Mouse (Mus musculus): ENCODE data around the gene Cd2bp2. TPM values are rescaled to one million over a fixed set of nuclear protein-coding genes. Genes with fewer than 3 reads are reported as not detected.
A peak's percentile ranks its signal among the peaks of the same experiment; 100 is the strongest.
"Not testable (repeated sequence)": the region's sequence is repeated elsewhere in the genome, so short reads cannot be mapped to it uniquely, and the experiment has no call there.

The Cd2bp2 gene
- polyA plus RNA-seq, 1 experiment from 2014 or later: 114 TPM

DNA sequence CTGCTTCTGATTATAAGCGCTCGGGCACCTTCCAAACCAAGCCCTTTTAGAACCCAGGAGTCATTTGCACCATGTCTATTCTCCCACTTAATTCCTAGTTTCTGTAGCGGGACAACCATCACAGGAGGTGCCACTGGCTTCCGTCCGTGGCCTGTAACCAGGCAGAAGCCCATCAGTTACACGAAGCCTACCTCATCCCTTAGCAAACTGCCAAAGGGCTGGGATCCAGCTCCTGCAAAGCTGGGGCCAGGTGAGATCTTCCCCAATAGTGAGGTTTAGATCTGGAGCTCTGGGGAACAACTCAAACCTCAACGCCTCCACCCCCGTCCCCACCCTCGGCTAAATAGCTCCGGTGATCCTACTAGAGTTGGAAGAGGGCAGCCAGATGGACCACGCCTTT is 634 bp upstream of the Cd2bp2 start:
- Histone ChIP-seq H3K27me3 (ENCODE audit: poor library complexity, severe bottlenecking) (no peaks in the 10 kb centered on the region), H3K36me3 (replicated peaks) (peaks cover 84% of the 10 kb centered on the region), H3K4me1 (peaks cover 33% of the 10 kb centered on the region), H3K4me3 (peak overlapping the region; percentile 86), H3K9me3 (no peaks in the 10 kb centered on the region), H3K27ac (peak overlapping the region; percentile 93)
- no peak for DNase-seq (ENCODE audit: extremely low spot score, low spot score)
- WGBS: 61% methylated on average over 11 of the region's 11 CpGs

DNA sequence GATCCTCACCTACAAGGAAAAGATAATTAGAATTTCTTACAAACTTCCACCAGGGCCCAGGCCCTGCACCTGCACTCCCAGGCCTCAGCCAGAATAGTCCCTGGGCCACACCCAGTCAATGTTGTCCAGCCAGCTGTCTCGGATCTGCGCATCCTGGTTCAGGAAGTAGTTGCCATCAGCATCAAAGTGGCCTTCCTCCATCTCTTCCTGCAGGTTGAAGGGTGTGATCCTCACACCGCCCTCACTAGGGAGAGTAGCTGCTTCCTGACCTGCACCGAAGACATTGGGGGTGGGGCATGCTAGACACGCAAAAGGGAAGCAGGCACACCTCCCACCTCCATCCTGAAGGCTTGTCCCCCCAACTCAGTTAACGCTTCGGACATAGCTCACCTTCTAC is 1.2 kb downstream of the Cd2bp2 start:
- Histone ChIP-seq H3K27me3 (ENCODE audit: poor library complexity, severe bottlenecking) (no peaks in the 10 kb centered on the region), H3K9me3 (no peaks in the 10 kb centered on the region), H3K4me3 (peak overlapping the region; percentile 86), H3K36me3 (replicated peaks) (peaks cover 78% of the 10 kb centered on the region), H3K4me1 (peaks cover 33% of the 10 kb centered on the region), H3K27ac (peak overlapping the region; percentile 93)
- 84% methylated on average over 7 of the region's 7 CpGs for WGBS
- no peak for DNase-seq (ENCODE audit: extremely low spot score, low spot score)

DNA sequence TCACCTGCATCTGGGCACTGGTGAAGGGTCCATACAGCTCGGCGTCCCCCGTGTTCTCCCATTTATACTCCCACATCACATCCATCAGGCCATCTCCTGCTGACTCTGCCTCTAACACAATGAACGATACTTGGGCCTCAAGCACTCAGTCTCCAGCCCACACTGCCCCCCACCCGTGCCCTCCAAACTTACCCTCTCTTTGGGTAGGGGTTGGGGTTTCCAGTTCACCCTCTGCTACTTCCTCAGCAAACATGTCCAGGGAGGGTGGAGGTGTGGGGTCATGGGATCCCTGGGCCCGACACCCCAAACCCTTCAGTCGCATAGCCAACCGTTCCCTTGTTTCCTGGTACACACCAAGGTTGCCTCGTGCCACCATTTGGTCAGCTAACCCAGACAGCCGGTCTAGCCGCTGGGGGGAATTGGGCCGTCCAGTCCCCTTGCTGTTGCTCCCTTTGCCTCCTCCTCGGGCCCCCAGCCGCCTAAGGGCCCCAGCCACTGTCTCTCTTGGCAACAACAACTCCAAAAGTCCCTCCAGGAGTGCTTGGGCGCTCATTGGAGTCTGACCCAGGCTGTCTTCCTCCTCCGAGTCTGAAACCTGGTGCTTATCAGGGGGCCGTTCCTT is 1.7 kb downstream of the Cd2bp2 start:
- Histone ChIP-seq H3K27ac (peak overlapping the region; percentile 93), H3K27me3 (ENCODE audit: poor library complexity, severe bottlenecking) (no peaks in the 10 kb centered on the region), H3K36me3 (replicated peaks) (peaks cover 73% of the 10 kb centered on the region), H3K4me1 (peaks cover 33% of the 10 kb centered on the region), H3K4me3 (peak overlapping the region; percentile 86), H3K9me3 (no peaks in the 10 kb centered on the region)
- 94% methylated on average over 17 of the region's 17 CpGs for WGBS
- no peak for DNase-seq (ENCODE audit: extremely low spot score, low spot score)

DNA sequence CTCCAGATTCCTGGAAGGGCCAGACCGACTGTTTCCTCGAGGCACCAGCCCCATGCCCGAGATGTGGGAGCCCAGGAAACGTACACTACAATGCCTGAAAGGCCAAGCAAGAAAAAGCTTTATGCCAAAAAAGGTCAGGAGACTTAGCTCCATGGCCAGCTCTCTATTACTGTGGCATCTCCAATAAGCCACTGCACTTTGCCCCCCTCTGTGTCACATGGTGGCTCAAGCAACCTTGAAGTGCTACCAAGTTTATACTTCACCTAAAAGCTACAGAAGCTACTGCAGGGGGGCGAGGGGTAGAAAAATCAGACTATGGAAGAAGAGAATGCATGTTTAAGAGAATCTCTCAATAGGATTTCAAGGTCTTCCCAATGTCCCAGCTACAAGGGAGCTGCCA is 2.9 kb downstream of the Cd2bp2 start:
- Histone ChIP-seq H3K27ac (no peak overlapping the region), H3K36me3 (replicated peaks) (peaks cover 62% of the 10 kb centered on the region), H3K4me3 (peak overlapping the region; percentile 5; the same call in 1 of the 2 replicates), H3K4me1 (peaks cover 33% of the 10 kb centered on the region), H3K9me3 (no peaks in the 10 kb centered on the region), H3K27me3 (ENCODE audit: poor library complexity, severe bottlenecking) (no peaks in the 10 kb centered on the region)
- WGBS: 95% methylated on average over 5 of the region's 5 CpGs
- no peak for DNase-seq (ENCODE audit: extremely low spot score, low spot score)

DNA sequence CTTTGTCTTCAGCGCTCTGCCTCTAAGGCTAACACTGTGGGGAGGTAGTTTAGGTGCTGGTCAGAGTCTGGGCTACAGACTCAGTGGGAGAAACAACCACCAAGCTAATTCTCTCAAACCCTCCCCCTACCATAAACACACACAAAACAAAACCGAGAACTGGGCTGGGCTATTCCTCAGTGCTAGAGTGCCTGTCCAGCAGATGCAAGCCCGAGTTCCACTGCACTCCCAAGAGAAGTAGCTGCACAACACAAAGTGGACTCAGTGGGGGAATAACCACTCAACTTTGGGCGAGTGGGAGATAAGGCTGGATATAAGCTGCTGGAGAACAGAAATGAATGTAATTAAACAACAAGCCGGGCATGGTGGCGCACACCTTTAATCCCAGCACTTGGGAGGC is 5.2 kb downstream of the Cd2bp2 start:
- Histone ChIP-seq H3K27me3 (ENCODE audit: poor library complexity, severe bottlenecking) (no peaks in the 10 kb centered on the region), H3K4me3 (no peak overlapping the region), H3K4me1 (peaks cover 20% of the 10 kb centered on the region), H3K9me3 (no peaks in the 10 kb centered on the region), H3K36me3 (replicated peaks) (peaks cover 47% of the 10 kb centered on the region), H3K27ac (no peak overlapping the region)
- 86% methylated on average over 6 of the region's 6 CpGs for WGBS
- DNase-seq (ENCODE audit: extremely low spot score, low spot score): no peak

DNA sequence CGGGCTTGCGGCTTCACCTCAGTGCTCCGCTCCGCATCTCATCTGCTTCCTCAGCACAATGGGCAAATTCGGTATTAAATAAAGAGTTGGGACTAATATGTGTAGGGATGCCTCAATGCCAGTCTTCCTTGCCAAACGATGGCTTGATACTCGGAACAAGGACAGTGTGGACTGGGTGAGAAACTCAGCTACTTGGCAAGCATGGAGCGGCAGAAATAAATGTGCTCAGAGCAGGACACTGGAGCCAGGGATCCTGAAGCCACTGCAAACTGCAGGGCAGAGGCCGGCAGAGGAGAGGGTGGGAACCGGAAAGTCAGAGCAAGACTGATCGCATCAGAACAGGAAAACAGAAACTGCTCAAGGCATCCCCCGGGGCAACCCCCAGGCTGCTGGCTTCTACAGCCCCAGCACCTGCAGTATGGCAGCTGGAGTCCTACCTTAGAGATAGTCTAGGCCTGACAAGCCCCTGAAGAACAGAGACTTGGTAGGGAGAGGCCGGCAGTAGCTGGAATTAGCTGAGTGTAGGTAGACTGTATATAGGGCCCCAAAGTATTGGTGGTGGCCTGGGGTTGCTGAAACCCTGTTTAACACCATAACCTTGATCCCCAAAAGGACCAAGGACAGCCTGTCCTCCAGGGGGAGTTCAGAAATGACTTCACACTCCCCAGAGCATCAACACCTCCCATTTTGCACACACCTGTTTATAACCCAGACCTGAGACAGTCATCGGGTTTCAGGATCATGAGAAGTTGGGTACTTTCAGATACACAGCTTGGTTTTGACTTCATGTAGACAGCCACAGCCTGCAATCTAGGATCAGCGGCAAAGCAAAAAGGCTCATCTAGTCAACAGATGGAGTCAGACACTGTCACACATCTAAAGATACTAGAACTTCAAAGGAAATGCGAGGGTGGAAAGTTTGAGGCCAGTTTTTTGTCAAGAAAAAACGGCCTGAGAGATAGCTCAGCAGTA is 7.3 kb downstream of the Cd2bp2 start:
- 0 out of 2 replicates have a peak, but pooled peaks cover 2% of the 10 kb centered on the region for H3K4me1 ChIP-seq
- H3K27me3 ChIP-seq (ENCODE audit: poor library complexity, severe bottlenecking): no peaks in the 10 kb centered on the region
- DNase-seq (ENCODE audit: extremely low spot score, low spot score): no peak
- H3K36me3 ChIP-seq (replicated peaks): peaks cover 34% of the 10 kb centered on the region
- no peaks in the 10 kb centered on the region for H3K9me3 ChIP-seq
- 89% methylated on average over 17 of the region's 17 CpGs for WGBS
- H3K27ac ChIP-seq: no peak overlapping the region
- H3K4me3 ChIP-seq: no peak overlapping the region

DNA sequence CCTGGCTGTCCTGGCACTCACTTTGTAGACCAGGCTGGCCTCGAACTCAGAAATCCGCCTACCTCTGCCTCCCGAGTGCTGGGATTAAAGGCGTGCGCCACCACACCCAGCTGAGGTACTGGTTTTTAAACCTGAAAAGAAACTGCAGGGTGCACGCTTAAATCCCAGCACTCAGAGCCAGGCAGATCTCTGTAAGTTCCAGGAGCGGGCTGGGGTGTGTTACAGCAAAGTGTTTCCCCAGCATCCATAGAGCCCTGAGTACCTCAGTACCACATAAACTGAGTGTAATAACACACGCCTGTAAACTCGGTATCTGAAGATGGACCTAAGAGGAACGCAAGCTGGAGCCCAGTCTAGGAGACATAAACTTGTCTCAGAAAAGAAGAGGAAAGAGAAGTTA is 8.5 kb downstream of the Cd2bp2 start:
- H3K9me3 ChIP-seq: no peaks in the 10 kb centered on the region
- H3K4me3 ChIP-seq: no peak overlapping the region
- H3K36me3 ChIP-seq (replicated peaks): peaks cover 21% of the 10 kb centered on the region
- WGBS: 72% methylated on average over 10 of the region's 10 CpGs
- H3K4me1 ChIP-seq: no peaks in the 10 kb centered on the region
- H3K27me3 ChIP-seq (ENCODE audit: poor library complexity, severe bottlenecking): no peaks in the 10 kb centered on the region
- no peak overlapping the region for H3K27ac ChIP-seq
- no peak for DNase-seq (ENCODE audit: extremely low spot score, low spot score)

DNA sequence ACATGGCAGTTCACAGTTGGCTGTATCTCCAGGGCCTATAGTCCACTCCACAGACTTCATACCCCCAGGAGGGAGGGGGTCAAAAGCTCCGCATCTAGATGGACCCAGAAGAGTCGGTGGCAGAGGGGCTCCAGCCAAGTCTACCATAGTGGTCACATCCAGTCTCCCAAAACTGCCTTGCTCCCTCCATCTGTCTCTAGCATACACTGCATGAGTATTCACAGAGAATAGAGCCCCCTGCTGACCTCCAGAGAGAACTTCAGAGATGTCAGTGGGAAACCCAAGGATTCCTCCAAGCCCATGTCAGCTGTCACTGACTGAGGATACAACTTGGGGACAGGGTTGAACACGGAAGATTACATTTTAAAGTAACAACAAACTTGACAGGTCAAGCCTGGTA is 10.2 kb downstream of the Cd2bp2 start:
- no peak overlapping the region for H3K4me3 ChIP-seq
- H3K27ac ChIP-seq: no peak overlapping the region
- WGBS: 62% methylated on average over 3 of the region's 3 CpGs
- no peaks in the 10 kb centered on the region for H3K27me3 ChIP-seq (ENCODE audit: poor library complexity, severe bottlenecking)
- no peaks in the 10 kb centered on the region for H3K4me1 ChIP-seq
- no peak for DNase-seq (ENCODE audit: extremely low spot score, low spot score)
- H3K9me3 ChIP-seq: no peaks in the 10 kb centered on the region
- H3K36me3 ChIP-seq (replicated peaks): peaks cover 4% of the 10 kb centered on the region

DNA sequence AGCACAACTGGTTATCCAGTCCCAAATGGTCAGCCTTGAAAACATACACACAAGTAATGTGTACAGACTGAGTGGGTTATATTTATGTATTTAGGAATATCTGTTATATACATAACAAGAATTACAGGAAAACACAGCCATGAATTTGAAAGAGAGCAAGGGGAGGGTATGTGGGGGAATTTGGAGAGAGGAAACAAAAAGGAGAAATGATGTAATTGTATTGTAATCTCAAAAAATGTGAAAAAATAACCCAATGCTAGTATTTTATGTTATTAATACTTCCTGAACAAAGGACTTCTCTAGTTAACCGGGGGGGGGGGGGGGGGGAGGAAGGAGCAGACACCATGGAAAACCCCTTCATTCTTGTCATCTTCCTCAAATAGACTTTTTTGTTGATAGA is 11.1 kb downstream of the Cd2bp2 start:
- no peaks in the 10 kb centered on the region for H3K4me1 ChIP-seq
- H3K27me3 ChIP-seq (ENCODE audit: poor library complexity, severe bottlenecking): no peaks in the 10 kb centered on the region
- DNase-seq (ENCODE audit: extremely low spot score, low spot score): no peak
- no peaks in the 10 kb centered on the region for H3K9me3 ChIP-seq
- H3K27ac ChIP-seq: no peak overlapping the region
- no peaks in the 10 kb centered on the region for H3K36me3 ChIP-seq (replicated peaks)
- WGBS: 50% methylated on average over 1 of the region's 1 CpGs
- no peak overlapping the region for H3K4me3 ChIP-seq

DNA sequence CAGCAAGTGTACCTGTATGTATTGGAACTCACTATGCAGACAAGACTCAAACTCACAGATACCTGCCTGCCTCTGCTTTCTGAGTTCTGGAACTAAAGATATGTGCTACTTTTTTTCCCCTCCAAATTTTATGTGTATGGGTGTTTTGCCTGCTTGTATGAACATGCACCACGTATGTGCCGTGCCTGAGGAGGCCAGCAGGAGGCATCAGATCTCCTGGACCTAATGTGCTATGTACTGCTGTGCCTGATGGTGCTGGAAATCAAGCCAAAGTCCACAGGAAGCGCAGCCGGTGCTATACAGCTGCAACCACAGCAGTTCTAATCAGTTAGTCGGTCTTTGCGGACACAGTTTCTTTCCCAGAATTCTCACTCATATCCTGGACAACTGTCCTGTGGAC is 12.0 kb downstream of the Cd2bp2 start:
- no peaks in the 10 kb centered on the region for H3K4me1 ChIP-seq
- H3K4me3 ChIP-seq: no peak overlapping the region
- no peaks in the 10 kb centered on the region for H3K9me3 ChIP-seq
- no peaks in the 10 kb centered on the region for H3K27me3 ChIP-seq (ENCODE audit: poor library complexity, severe bottlenecking)
- no peaks in the 10 kb centered on the region for H3K36me3 ChIP-seq (replicated peaks)
- no peak overlapping the region for H3K27ac ChIP-seq
- no peak for DNase-seq (ENCODE audit: extremely low spot score, low spot score)
- WGBS: 83% methylated on average over 6 of the region's 6 CpGs

DNA sequence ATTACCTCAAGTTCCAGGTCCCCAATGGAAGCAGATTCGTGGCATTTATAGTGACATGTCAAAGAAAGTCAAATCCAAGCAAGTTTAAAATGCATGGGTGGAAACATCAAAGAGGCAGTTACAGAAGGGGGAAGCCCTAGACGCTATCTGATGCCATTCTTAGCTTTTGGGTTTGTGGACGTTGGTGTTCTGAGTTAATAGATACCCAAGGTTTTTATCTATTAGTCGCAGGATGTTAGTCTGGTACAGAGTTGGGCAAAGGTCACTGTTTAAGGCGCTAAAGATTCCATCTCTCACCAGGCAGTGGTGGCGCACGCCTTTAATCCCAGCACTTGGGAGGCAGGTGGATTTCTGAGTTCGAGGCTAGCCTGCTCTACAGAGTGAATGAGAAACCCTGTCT is 12.5 kb downstream of the Cd2bp2 start:
- H3K4me3 ChIP-seq: no peak overlapping the region
- H3K36me3 ChIP-seq (replicated peaks): no peaks in the 10 kb centered on the region
- no peak for DNase-seq (ENCODE audit: extremely low spot score, low spot score)
- H3K27me3 ChIP-seq (ENCODE audit: poor library complexity, severe bottlenecking): no peaks in the 10 kb centered on the region
- H3K9me3 ChIP-seq: no peaks in the 10 kb centered on the region
- WGBS: 85% methylated on average over 8 of the region's 8 CpGs
- H3K4me1 ChIP-seq: no peaks in the 10 kb centered on the region
- no peak overlapping the region for H3K27ac ChIP-seq

DNA sequence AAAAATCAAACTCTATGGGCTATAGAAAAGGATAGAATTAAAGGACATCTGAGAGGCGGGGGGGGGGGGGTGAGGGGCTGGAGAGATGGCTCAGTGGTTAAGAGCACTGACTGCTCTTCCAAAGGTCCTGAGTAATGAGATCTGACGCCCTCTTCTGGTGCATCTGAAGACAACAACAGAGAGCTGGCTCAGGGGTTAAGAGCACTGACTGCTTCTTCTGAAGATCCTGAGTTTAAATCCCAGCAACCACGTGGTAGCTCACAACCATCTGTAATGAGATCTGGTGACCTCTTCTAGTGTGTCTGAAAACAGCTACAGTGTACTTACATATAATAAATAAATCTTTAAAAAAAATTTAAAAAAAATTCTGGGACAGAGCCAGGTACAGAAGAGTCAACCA is 14.1 kb downstream of the Cd2bp2 start:
- DNase-seq (ENCODE audit: extremely low spot score, low spot score); H3K27ac ChIP-seq; H3K27me3 ChIP-seq (ENCODE audit: poor library complexity, severe bottlenecking); H3K4me3 ChIP-seq; H3K4me1 ChIP-seq; H3K9me3 ChIP-seq; H3K36me3 ChIP-seq (replicated peaks): not testable (repeated sequence)
- 28% methylated on average over 3 of the region's 3 CpGs for WGBS

DNA sequence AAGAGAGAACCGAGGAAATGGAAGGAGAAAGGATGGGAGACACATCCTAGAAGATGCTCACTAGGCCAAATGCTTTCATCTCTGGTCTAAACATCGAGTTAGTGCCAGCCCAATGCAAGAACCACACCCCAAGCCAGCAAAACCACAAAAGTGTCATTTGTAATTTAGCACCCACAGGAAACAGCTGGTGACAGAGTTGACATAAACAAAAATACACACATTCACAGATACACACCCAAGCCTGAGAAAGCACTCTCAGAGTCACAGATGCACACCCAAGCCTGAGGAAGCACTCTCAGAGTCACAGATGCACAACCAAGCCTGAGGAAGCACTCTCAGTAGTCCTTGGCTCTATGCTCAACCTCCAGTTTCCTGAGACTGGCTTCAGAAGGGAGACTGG is 15.1 kb downstream of the Cd2bp2 start:
- no peaks in the 10 kb centered on the region for H3K27me3 ChIP-seq (ENCODE audit: poor library complexity, severe bottlenecking)

More for the DNA sequence above, 15.1 kb downstream of the Cd2bp2 start:
- 81% methylated on average over 2 of the region's 2 CpGs for WGBS
- Histone ChIP-seq H3K9me3 (no peaks in the 10 kb centered on the region), H3K27ac (no peak overlapping the region), H3K4me3 (no peak overlapping the region), H3K4me1 (no peaks in the 10 kb centered on the region), H3K36me3 (replicated peaks) (no peaks in the 10 kb centered on the region)
- no peak for DNase-seq (ENCODE audit: extremely low spot score, low spot score)

Measured in forebrain, embryonic 10.5 days (tissue).